Mouse (Mus musculus): Measurements from ENCODE around the gene Mid1.

Mid1 gene

DNA sequence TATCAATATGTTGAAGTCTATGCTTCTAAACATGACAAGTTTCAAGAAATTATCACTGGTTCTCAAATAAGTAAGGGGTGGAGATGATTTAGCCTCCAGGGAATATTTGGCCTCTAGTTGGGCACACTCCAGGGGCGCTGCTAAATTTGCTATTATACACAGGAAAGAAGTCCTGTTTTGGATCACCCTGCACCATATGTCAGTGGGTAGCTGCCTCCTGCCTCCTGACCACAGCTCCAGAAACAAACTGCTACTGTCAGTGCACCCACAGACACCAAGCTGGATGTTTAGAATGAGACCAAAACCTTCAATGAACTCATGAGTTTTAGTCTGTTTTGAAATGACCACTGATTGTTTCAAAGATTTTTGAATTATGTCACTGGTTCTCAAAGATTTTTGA, 128.7 kb downstream of the Mid1 start:
- DNase-seq, result no peak

DNA sequence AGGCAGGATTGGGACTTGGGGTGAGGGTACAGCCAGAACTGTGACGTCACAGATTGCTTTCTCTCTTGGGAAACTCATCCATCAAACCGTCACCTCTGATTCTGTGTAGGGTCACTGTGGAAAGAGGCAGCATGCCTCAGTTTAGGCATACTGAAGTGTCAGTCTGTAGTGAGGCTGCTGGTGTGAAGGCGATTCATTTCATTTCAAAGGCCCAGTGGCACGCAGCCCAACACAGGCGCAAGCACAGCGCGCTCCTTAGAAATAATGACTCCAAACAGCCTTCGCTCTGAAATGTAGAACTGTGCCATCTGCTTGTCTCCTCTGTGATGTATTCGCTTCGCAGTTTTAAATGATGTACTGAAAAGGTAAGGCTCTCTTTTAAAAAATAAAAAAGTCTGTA, 141.9 kb downstream of the Mid1 start:
- no peak for DNase-seq

DNA sequence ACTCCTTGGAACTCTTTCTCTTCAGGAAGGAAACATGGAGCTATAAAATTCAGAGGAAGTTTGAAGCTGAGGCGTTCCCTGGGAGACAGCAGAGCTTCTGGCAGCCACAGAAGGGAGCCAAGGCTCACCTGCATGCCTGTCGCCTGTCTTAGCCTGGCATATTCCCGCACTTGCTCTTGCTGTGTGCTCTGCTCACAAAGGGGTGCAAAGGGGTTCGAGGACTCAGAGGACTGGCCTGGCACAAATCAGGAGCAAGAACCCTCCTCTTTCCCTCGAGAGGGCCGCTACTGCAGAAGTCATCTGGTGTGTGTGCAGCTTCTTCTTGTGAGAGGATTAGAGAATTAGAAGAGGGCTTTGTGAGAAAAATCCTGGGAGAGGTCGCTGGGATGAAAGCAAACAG, 142.7 kb downstream of the Mid1 start:
- DNase-seq, result no peak

DNA sequence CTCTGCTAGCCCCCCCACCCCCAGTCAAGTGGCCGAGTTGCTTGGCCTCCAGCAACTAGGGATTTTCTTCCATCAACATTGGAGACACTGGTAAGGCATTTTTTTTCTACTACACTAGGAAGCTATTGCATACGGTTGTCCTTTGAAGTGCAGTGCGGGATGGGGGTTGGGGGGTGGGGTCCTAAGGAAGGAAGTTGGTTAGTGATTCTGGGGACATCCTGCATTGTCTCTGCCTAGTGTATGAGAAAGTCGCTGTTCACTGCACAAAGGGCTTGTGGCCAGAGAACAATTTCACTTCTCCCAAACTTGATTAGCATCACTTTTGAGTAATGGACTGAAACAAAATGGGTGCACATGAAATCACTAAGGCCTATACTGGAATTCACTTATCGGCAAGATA, 143.1 kb downstream of the Mid1 start:
- DNase-seq, result peak in 1 of 2 experiments; percentile 1

DNA sequence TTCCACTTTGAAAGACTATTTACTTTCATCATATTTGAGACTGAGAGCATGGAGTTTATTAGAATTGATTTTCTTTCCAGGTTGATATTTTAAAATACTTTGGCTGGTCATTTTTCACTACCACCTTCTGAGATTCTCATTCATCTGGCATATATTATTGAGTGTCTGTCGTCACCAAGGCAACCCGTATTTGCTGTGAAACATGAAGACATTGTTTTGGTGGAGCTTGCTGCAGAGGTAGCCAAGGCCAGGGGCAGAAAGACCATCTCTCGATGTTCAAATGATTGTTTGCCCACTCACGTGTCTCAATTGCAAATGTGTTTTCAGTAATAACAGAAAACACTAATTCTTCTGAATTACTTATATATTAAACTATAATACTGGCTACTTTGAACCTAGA, 145.1 kb downstream of the Mid1 start:
- no peak for DNase-seq

DNA sequence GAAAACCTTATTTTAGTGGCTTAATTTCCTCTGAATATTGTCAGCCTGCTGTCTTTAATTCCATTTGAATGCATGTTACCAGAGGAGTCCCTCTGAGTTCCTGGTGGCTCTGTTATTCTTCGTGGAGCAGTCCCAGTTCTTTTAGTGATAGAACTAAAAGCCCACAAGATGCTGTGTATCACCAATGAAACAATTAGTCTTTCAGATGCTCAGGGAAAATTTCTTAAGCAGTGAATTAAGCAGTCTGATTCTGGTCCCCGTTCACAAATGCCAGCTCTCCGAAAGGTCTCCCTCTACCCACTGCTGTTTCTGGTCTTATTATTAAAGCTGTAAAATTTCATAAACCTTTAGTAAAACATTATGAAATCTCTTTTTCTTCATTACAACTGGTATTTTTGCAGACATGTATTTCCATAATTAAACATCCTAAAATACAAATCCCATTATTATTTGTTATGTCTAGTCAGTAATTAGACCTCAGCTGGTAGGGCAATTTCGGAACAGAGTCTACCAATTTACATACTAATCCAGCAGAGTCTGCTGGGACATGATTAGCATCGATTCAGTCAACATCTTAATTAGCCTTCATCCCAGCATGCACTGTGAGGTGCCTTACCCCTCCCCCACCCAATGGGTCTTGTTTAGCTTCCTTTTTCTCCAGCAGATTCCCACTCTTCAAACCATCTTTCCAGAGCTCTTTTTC, 153.1 kb downstream of the Mid1 start:
- DNase-seq, result no peak

DNA sequence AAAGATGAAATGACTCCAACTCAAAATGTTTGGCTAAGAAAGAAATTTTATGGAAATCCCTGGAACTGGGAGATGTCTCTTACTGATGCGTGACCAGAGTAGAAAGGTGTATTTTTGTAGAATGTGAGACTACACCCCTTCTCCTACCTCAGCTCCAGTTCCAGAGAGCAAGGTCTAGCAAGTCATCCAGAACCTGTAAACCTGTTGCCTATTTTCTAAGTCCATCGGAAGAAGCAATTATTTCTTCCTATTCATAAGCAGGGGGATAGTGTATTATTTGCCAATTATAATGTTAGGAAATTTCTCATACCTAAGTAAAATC, 153.6 kb downstream of the Mid1 start:
- no peak for DNase-seq

DNA sequence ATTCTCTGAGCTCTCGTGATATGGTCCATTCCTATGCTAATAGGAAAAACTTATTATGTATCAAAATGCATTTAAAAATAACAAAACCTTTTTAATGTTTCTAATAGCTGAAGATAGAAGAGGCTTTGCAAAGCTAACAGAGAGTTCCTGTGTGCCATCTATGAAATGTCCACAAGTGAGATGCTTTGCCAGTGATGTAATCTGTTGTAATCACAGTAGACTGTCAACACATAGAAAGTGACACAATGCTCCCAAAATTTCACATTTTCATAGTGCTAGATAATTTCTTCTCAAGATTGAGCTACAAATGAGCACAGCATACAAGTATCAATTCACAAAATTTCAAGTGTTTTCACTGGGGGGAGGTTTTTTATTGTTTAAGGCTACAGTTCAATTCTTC, 158.3 kb downstream of the Mid1 start:
- DNase-seq, result no peak

DNA sequence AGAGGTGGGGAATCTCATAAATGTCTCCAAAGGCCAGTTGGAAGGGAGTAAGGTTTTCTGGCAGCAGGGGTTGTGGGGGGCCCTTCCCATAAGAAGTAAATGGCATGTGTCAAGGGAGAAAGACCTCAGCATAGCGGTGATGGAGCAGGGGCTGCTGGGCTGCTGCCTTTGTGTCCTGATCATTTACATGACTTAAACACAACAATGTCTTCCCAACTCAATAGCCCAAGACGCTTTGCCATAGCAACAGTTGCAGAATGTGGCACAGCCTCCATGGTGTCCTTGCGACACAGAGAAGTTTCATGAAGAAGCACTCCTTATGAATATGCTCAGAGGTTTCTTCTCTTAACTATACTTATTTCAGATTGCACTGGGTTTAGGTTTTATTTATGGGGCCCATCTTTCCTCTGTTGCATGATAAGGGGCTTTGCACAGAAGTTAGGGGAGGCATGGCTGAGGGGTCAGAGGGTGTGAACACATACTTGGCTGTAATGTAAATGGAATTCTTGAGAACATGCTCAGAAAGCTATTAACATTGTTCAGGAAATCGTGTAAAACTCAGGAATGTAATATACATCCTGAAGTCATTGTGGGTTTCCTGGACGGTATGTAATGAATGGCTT, 159.3 kb downstream of the Mid1 start:
- no peak for DNase-seq

DNA sequence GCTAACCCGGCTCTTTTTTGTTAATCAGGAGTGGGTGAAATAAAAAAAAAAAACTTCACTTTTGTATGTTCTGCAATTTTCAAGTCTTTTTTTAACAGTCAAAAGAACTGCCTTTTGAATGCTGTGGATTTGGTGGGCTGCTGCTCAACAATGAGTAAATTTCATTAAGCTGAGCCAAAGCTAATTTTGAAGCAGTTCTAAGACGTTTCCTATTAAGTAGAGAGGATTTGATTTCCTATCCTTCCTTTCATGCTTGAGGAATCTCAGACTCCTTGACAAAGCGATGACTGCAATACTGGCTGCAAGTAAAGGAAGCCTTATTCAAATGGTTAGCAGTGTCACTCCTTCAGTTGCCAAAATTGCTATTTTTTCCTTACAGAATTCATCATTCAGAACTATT, 161.2 kb downstream of the Mid1 start:
- DNase-seq, result no peak

DNA sequence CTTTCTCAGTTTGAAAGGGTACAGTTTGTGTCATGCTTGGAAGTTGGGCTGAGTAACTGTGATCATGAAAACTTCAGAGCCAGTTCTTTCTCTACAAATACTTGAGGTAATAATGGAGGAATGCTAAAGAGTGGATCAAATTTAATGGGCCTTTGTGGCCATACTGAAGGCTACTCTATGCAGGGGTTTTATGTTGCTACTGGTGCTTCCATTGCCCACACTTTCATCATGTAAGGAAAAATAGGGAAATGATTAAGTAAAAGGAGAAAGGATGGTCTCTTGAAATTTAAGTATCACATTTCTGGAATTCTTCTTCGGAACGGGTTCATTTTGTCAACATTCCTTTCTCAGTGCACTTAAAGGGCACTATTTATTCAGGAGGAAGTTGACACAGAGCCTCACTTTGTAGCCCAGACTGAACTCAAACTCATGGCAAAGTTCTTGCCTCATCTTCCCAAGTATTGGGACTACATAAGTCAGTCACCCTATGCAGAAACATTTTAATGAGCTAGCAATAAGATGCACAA, 176.3 kb downstream of the Mid1 start:
- no peak for DNase-seq

DNA sequence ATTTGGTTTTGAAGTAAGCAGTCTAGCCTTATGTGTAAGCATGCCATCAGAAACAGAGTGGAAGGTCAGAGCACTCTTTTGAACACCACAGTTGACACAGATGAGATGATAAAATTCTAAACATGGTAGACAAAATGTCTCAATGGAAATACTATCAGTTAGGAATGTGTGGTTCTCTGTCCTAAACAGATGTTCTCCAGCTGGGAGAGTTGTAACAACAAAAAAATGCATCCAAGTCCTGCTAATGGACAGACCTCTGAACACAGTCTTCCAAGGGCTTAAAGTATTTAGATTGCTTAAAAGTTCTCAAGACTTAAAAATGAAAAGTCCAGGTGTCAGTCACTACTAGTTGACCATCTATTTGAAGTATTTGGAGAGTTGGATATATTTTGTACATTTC, 177.4 kb downstream of the Mid1 start:
- no peak for DNase-seq

DNA sequence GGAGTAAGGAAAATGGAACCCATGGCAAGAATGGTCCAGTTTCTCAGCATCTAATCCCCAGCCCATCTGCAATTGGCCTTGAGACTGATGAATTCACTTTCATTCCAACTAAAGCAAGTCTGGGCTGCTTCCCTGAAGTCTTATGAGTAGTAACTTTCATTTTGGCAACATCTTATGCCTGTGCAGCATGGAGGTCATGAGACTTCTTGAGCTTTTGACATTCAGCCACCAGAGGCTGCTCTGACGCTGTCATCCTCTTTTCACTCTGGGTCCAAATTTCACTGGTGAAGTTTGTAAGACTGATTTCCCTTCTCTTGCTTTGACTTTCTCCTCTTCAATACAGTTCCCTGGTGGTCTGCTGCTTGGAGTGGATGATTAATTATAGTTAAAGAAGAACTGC, 177.8 kb downstream of the Mid1 start:
- peak; percentile 41 to 63 for DNase-seq

DNA sequence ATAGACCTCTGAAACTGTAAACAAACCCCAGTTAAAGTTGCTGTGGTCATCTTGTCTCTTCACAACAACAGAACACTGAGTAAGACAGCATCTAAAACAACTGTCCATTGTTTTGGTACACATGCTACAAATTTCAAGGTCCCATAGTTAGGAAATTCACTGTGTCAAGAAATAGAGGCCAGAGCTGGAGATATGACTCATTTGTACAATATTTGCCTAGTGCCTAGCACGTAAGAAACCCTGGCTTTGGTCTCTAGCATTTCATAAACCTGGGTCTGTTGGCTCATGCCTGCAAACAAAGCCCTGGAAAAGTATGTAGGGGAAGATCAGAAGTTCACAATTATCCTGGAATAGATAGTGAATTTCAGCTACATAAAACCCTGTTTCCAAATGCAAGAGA, 178.8 kb downstream of the Mid1 start:
- DNase-seq, result no peak

DNA sequence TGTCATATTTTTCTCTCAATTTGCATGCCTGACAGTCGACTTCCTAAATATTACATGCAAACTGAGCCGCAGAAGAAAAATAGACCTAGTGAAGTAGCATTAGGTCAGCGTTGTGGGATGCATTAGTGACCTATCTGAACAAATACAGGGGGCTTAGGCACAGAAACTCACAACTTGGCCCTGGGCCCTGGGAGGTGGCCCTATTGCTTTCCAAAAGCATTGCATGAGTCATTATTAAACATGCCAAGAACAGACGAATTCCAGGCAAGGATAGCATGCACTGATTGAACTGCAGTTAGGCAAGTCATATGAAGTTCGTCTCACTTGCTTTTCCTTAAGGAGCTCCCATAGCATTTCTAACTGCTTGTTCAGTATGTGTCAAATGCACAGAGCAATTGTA, 183.2 kb downstream of the Mid1 start:
- DNase-seq, result no peak

DNA sequence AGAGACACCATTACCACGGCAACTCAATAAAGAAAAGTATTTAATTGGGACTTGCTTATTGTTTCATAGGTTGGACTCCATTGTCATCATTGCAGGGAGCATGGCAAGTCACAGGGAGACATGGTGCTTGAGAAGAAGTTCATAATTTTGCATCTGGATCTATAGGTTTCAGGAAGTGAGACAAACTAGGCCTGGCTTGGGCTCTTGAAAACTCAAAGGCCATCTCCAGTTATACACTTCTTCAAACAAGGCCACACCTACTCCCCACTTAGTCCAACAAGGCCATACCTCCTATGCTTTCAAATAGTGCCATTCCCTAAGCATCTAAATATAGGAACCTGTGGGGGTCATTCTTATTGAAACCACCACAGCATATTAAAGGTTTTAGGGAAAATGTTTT, 189.5 kb downstream of the Mid1 start:
- DNase-seq, result no peak

DNA sequence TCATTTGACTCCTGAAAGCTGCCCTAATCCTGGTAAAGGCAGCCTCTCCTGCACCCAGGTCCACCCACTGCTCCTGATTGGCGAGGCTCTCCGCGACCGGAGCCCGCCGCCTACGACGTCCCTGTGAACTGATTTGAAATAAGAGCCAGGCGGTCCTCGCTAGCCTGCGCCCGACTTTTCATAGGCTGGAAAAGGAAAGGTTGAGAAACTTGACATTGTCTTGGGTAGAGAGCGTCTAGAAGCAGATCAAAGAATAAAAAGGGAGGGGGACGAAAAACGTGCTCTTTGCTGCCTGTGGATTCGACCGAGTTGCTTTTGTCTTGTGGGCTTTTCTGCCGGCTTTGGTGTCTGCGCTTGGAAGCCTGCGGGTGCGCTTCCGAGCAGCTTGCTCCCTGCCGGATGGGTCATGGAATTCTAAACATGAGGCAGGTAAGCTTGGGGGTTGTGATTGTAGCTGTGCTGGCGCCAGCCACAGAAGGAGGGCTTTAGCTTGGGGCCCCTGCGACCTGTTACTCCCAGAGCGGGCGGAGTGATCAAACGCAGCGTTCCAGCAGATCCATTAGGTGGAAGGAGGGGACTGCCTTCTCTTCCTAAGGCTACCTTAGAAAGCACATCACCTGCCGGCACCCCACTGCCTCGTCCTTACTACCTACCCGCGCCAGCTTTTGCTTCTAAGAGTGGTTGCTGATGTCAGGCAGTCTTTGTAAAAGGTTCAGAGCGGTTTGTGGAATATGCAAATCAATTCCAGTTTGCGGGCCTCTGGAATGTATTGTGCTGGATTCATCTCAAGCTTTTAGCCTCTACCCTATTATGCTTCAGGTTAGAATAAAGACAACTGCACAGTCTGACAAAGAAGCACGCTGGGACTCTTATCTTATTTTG, 194.7 kb downstream of the Mid1 start:
- DNase-seq, result peak; percentile 87 to 91

DNA sequence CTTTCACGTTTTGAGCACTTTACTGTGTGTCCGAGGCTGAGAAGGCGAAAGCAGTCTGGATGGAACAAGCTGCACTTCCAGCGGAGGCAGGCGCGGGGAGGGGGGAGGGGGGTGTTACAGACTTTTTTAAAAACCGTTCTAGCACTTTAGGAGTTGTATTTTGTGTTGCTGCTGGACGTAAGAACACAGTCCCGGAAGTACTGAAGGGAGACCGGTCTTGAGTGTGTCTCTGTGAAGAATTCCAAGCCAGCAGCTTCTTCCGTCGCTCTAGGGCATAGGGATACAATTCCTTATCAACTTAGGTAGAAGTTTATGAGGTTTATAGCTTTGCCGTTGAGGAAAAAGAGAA, 195.3 kb downstream of the Mid1 start:
- peak in 1 of 2 experiments; percentile 7 for DNase-seq

DNA sequence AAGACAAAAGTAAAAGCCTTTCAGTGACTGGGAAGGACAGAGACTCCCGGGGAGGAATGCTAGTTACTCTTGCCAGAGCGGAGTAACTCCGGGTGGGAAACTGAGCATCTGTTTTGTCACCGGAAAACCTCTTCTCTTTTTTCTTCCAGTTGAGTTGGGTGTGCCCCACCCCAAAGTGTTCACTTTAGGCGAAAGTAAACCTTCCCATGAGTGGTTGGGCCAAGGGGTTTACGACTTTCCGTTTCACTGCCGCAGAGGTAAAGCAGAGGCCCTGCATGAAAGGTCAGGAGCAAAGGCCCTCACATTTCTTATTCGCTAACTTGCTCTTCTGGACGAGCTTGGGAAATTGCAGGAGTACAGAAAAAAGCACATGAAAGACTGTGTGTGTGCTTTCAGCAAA, 195.8 kb downstream of the Mid1 start:
- DNase-seq, result peak; percentile 17 to 32

DNA sequence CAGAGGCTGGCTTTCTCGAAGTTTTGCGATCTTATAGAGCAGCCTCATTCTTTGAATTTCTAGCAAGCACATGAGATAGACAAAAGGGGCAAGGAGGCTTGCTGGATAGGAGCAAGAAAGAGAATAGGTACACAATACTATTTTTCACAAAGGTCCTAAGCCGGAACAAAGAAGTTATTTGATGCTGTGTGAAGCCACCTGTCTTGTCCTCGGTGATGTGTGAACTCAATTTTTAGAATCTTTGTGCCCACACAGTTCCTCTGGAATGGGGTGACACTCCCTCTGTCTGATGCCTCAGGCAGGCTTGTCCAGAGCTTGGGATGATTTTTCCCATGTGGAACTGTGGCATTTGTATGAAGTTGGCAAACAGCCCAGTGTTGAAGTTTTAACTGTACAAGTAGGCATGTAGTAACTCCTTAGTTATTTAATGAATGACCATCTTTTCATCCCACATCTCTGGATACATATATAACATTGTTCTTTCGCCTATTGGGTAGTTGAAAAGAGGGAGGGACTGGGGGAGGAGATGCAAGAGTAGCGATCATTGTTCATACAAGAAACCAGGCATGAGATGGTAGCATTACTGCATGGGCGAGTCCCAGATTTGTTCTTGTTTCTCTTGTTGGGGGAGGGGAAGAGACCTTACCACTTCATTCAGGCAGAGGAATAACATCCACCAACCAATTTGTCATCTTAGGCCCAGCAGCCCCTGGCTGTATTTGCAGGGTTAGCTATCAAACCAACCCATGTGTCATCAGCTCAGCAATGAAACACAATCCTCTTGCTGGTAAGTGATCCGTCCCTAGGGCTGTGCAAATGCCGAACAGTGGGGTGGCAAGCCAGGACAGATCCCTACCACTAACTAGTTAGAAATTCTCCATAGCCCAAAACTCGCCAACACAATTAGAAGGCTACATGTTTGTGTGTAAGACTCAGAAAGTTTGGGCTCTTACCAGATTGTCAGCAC, 196.5 kb downstream of the Mid1 start:
- DNase-seq, result no peak

DNA sequence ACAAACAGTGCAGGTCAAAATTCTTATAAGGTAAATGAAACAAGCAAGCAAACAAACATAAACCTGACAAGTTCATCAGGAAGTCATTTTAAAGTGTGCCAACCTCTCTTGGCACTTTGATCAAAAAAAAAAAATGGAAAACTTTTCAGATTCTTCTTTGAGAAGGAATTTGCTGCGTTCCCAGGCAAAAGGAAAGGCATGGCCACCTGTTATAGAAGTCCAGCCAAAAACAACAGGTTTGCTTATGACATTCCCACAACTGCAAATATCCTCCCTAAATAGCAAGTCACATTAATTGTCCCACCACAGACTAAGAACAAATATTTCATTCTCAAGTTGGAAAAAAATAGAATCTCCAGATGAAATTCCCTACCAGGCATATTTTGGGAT, 197.2 kb downstream of the Mid1 start:
- no peak for DNase-seq

DNA sequence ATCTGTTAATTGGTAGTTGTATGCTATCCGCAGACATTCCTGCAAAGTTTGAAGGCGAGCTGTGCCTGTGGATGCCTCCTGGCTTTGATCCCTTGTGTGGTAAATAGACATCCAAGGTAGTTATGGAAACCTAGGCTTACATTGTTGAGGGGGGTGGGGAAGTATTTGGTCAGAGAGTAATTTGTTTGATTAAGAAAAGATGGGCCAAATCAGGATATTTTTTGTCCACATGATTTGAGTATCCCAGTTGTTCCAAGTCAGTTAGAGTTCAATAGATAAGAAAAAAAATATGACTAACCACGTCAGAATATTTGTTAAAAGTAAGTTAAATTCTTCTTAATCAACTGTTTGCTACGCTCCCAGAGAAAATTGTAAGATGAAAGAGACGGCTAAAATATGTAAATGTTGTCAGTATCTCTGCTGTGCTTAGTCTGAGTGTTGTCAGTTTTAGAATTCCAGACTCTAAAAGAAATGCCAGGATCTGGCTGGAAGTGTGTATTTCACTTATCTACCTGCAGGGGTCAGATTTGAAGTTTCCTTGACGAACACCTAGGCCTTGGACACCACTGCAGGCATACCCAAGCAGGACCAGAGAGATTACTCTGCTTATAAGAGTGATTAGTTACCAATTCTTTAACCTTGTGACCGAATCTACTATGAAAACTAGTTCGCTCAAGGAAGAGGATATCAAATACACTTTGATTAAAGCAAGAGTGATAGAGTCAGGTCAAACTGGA, 198.7 kb downstream of the Mid1 start:
- peak; percentile 34 to 40 for DNase-seq
